Mouse (Mus musculus) limb, embryonic 11.5 days (tissue): ENCODE data around the gene Cux2. TPM values are rescaled to one million over a fixed set of nuclear protein-coding genes. Genes with fewer than 3 reads are reported as not detected.

ENCODE experiments used
- ATAC-seq: fragments of 200-750 bp; cut with Nextera tagmentation; 2 replicates; pipeline ENCODE4 v1.8.0; 2017; ENCODE audit warnings: low read depth; ENCODE audit not compliant: insufficient number of reproducible peaks, low FRiP score, low TSS enrichment
- DNase-seq: peaks from one replicate; pipeline ENCODE4 v3.0.0-alpha.2; 2015; ENCODE audit warnings: low spot score
- H3K27ac ChIP-seq: fragments of 300-500 bp; sonication (generic); replicated peaks from 2 replicates; pipeline ENCODE4 v1.5.1; 2014; ENCODE audit warnings: low read depth, mild to moderate bottlenecking, low read length
- H3K27me3 ChIP-seq: fragments of 300-500 bp; sonication (generic); 2 replicates; pipeline ENCODE4 v1.6.1; 2014; ENCODE audit warnings: mild to moderate bottlenecking, low read length, mixed read lengths; ENCODE audit not compliant: control insufficient read depth, insufficient read depth
- H3K36me3 ChIP-seq: fragments of 300-500 bp; sonication (generic); 2 replicates; pipeline ENCODE4 v1.6.1; 2014; ENCODE audit warnings: mild to moderate bottlenecking, low read length, moderate library complexity, mixed read lengths; ENCODE audit not compliant: control insufficient read depth, insufficient read depth
- H3K4me1 ChIP-seq: fragments of 300-500 bp; sonication (generic); 2 replicates; pipeline ENCODE4 v1.6.1; 2014; ENCODE audit warnings: low read length, mixed read lengths; ENCODE audit not compliant: control insufficient read depth, insufficient read depth
- H3K4me2 ChIP-seq: fragments of 300-500 bp; sonication (generic); 2 replicates; pipeline ENCODE4 v1.6.1; 2014; ENCODE audit warnings: low read depth, mild to moderate bottlenecking, moderate library complexity; ENCODE audit not compliant: severe bottlenecking
- H3K4me3 ChIP-seq: fragments of 300-500 bp; sonication (generic); 2 replicates; pipeline ENCODE4 v1.5.1; 2014; ENCODE audit warnings: low read depth, low read length
- H3K9ac ChIP-seq: fragments of 300-500 bp; sonication (generic); 2 replicates; pipeline ENCODE4 v1.6.1; 2014; ENCODE audit warnings: mild to moderate bottlenecking, low read length
- H3K9me3 ChIP-seq: fragments of 300-500 bp; sonication (generic); 2 replicates; pipeline ENCODE4 v1.6.1; 2016; ENCODE audit warnings: low read length; ENCODE audit not compliant: control insufficient read depth
- WGBS: fragments of 180-500 bp; shearing (Covaris S2); extraction: QIAGEN DNeasy Blood & Tissue Kit; methylation state at CpG from one replicate; pipeline ENCODE4 v1.1.7; 2014; 5-methylcytosine and 5-hydroxymethylcytosine counted together
- polyA plus RNA-seq: library from polyadenylated mRNA; unstranded; fragments of >200 nt; fragmentation: Nextera tagmentation; extraction: Ambion mirVana; gene quantifications from 2 replicates; pipeline ENCODE4 v1.2.1, GENCODE M21; 2014

The Cux2 gene
- polyA plus RNA-seq, 1 experiment from 2014 or later, result 3.7 TPM

DNA sequence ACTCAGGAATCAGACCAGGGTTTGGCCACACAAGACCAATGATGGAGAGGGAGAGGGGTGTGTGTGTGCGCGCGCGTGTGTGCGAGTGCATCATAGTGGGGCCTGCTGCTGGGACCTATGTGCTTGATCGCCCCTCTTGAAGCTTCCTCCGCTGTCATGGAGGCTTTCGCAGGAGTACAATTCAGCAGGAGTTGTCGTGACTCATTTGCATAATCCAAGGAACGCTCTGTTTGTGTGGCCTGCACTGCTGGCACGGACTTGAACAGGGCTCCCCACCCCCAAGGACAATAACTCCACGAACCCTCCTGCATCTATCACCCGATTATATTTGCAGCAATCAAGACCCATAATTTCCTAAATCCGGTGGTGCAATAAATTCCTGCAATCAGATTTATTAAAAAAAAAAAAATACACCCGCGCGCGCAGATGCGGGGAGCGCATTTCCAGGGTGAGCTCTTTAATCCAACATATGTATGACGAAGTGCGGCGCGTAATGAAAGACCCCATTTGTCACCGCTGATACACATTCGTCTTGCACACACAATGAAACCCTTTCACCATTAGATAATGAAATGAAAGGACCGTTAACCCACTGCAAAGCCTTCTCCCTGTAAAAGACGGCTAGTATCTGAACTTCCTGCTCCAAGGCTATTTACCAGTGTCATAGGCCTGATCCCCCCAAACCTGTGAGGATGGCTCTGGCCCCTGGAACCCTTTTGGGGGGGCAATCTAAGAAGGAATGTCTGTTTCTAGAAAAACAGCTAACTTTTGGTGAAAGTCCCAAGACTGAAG, 124.0 kb downstream of the Cux2 start:
- H3K4me3 ChIP-seq, result no peak overlapping the region

DNA sequence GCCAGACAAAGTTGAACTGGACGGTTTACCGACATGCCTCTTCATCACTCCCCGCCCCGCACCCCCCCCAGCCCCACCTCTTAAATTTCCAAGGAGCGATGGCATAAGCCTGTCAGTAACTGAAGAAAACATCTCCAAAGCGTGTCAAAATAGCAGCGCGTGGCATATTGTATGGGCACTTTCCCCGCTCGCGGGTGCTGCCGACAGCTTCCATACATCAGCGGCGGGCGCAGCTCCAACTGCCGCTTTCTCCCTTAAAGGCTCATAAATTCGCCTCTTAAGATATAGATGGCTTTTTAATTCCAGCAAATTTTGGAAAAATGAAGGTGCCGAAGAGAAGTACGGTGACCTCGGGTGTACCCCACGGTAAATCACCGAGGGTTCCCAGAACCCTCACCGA, 124.6 kb downstream of the Cux2 start:
- Histone ChIP-seq H3K36me3 (no peaks in the 10 kb centered on the region), H3K4me1 (peaks cover 19% of the 10 kb centered on the region), H3K4me2 (no peak overlapping the region), H3K27ac (no peak overlapping the region), H3K4me3 (no peak overlapping the region), H3K9me3 (no peaks in the 10 kb centered on the region), H3K9ac (no peak overlapping the region), H3K27me3 (peaks cover 22% of the 10 kb centered on the region)
- ATAC-seq (no peak), DNase-seq (no peak)
- WGBS, result 24% methylated on average over 23 of the region's 23 CpGs

More for the DNA sequence above, 124.0 kb downstream of the Cux2 start:
- WGBS, result 35% methylated on average over 28 of the region's 28 CpGs
- Histone ChIP-seq H3K4me1 (peaks cover 20% of the 10 kb centered on the region), H3K27ac (no peak overlapping the region), H3K9me3 (no peaks in the 10 kb centered on the region), H3K4me2 (no peak overlapping the region), H3K9ac (no peak overlapping the region), H3K36me3 (no peaks in the 10 kb centered on the region), H3K27me3 (peaks cover 22% of the 10 kb centered on the region)
- ATAC-seq (no peak), DNase-seq (no peak)

DNA sequence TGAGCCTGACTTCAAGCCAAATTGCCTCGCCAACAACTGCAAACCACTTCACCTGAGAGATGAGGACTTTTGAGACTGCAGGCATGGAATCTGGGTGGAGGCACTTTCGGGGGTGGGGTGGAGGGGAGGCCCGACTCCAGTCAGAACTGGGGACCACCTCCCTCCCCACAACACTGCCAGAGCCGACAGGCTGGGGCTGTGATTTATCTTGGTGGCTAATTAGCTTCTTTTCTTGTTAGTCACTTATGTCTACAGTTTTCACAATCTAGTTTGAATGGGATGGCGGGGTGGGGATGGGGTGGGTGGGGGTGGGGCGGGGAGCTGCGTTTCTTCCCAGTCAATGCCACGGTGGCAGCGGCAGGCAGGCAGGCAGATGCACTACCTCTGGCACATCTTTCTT, 125.5 kb downstream of the Cux2 start:
- Histone ChIP-seq H3K27me3 (peaks cover 22% of the 10 kb centered on the region), H3K9me3 (no peaks in the 10 kb centered on the region), H3K9ac (no peak overlapping the region), H3K36me3 (no peaks in the 10 kb centered on the region), H3K4me2 (no peak overlapping the region), H3K4me1 (peaks cover 15% of the 10 kb centered on the region; the same call in 1 of the 2 replicates), H3K27ac (no peak overlapping the region), H3K4me3 (no peak overlapping the region)
- no peak for DNase-seq
- ATAC-seq, result no peak
- WGBS, result 12% methylated on average over 9 of the region's 9 CpGs

DNA sequence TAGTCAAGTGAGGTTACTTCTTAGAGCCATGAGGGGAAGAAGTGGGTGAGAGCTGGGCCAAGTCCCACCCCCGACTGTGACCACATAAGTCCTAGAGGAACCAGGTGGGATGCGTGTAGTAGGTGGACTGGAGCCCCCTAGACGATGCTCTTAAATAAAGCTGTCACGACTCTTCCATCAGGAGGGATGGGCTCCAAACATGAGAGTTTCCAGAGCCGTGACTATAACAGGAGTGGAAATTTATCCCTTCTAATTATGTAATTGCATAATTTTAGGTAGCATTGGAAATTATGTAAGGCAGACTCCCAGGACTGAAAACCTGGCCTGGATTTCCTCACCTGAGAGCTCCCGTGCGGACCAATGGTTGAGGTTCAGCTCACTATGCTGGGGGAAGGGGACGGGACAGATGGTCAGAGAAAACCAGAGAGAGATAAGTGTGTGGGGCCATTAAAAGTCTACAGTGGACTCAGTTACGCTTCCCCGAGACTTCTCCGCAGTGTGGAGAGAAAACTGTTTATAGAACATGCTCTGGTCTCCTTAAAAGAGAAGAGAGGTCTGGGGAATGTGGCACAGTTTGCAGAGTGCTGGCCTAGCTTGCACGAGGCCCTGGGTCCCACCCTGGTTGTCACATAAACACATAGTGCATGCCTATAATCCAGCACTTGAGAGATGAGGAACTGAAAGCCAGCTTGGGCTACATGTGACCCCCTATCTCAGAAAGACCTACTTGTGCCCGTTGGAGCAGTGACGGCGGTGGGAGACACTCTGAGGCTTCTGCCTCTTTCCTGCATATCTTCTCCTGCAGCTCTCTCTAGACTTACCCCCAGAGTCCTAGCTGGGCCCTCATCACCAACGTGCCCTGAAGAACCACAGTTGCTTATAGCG, 126.7 kb downstream of the Cux2 start:
- ATAC-seq (no peak), DNase-seq (no peak)
- no peak overlapping the region for H3K9ac ChIP-seq
- H3K27me3 ChIP-seq, result peaks cover 22% of the 10 kb centered on the region
- H3K4me3 ChIP-seq, result no peak overlapping the region
- H3K27ac ChIP-seq, result no peak overlapping the region
- H3K9me3 ChIP-seq, result no peaks in the 10 kb centered on the region
- WGBS, result 77% methylated on average over 17 of the region's 17 CpGs
- no peak overlapping the region for H3K4me2 ChIP-seq
- peaks cover 10% of the 10 kb centered on the region; the same call in 1 of the 2 replicates for H3K4me1 ChIP-seq
- no peaks in the 10 kb centered on the region for H3K36me3 ChIP-seq

DNA sequence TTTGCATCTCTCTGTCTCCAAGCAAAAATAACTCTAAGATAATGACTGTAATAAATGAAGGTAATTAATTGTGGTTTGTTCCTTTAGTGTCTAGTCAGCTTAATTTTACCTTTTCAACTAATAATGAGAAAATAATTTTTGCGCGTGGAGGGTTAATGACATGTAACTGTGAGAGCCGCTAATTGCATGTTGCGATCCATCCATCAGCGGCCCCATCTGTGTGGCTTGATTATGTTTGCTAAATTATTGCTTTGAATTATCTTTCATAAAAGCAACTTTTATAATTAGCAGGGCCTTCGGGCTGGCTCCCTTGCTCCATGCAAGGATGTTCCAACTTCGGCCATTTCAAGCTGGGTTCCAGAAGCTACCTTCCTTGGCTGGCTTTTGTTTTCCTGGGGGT, 130.7 kb downstream of the Cux2 start:
- Histone ChIP-seq H3K4me3 (no peak overlapping the region), H3K36me3 (no peaks in the 10 kb centered on the region), H3K27me3 (peaks cover 9% of the 10 kb centered on the region; the same call in 1 of the 2 replicates), H3K9me3 (no peaks in the 10 kb centered on the region), H3K27ac (no peak overlapping the region), H3K4me2 (no peak overlapping the region), H3K9ac (no peak overlapping the region), H3K4me1 (0 out of 2 replicates have a peak, but pooled peaks cover 4% of the 10 kb centered on the region)
- ATAC-seq, result no peak
- no peak for DNase-seq
- WGBS, result 84% methylated on average over 7 of the region's 7 CpGs

DNA sequence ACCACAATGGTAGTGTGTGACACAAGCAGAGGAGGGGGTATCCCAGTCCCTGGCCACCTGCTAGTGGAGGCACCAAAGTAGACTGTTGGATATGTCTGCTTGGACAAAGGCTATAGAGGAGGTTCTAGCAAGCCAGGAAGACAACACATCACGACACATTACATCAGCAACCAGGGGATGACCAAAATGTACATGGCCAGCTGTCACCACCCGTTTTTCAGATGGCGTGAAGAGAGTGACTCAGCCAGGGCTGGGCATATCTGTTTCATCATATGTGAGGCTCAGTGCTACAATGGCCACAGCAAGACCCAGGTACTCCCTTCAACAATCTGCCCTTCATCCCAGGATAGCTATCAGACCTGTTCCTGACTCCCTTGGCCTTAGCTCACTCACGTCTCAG, 133.1 kb downstream of the Cux2 start:
- Histone ChIP-seq H3K4me1 (peaks cover 3% of the 10 kb centered on the region; the same call in 1 of the 2 replicates), H3K27me3 (no peaks in the 10 kb centered on the region), H3K9me3 (no peaks in the 10 kb centered on the region), H3K4me3 (no peak overlapping the region), H3K27ac (no peak overlapping the region), H3K9ac (no peak overlapping the region), H3K36me3 (no peaks in the 10 kb centered on the region), H3K4me2 (no peak overlapping the region)
- ATAC-seq, result no peak
- 87% methylated on average over 4 of the region's 4 CpGs for WGBS
- no peak for DNase-seq

DNA sequence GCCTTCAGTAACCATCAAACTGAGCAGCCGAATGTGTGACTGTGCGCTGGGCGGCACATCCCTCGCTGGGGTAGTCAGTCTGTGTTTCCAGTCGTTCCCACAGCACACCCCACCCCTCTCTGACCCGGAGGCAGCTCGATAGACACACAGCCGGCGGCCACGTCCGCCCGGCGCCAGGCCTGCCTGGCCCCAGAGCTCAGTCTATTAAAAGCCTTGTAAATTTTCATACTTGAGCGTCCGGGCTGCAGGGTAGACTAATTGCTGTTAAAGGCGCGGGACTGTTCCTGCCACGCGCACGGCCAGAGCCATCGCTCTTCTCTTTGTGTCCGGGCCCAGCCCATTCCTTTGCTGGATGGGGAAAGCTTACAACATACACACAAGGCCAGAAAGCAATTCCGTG, 135.9 kb downstream of the Cux2 start:
- H3K4me1 ChIP-seq, result peaks cover 3% of the 10 kb centered on the region; the same call in 1 of the 2 replicates
- WGBS, result 17% methylated on average over 23 of the region's 23 CpGs
- no peaks in the 10 kb centered on the region for H3K36me3 ChIP-seq
- peak overlapping the region; percentile 39; the same call in 1 of the 2 replicates for H3K27ac ChIP-seq
- H3K4me2 ChIP-seq, result no peak overlapping the region
- no peak overlapping the region for H3K4me3 ChIP-seq
- H3K27me3 ChIP-seq, result no peaks in the 10 kb centered on the region
- peak; percentile 72 for DNase-seq
- no peaks in the 10 kb centered on the region for H3K9me3 ChIP-seq
- ATAC-seq, result no peak
- 0 out of 2 replicates have a peak overlapping the region, but pooled peaks have one; percentile 7 for H3K9ac ChIP-seq

DNA sequence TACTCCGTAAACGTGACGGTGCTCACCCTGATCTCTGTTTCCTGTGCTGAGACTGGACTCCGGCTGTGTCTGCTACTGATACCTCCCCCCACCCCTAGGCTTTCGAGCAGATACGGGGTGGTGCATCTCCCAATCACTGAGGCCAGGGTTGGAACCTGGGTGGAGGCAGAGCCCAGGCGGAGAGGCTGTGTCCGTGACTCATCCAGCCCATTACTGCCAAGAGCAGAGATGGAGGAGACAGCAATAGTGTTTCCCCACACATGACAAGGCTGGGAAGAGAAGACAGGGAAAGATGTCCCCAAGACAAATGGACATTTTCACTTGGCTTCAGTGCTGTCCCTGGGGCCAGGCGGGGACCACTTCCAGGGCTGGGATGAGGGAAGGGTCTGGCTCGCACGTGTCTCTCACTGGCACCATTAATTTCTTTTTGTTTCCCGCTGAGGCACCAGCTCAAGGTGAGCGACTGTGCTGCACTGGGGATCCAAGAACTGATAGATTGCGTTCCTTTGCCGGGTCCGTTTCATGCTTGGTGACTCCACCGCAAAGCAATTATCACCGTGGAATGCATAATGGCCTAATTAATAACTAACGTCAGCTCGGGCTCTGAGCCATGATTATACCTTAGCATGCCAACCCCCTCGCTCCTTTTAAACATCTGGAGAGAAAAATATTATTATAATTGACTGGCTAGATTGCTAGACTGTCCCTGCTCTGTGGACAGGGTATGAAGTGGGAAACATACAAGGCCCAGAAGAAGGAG, 140.5 kb downstream of the Cux2 start:
- ATAC-seq, result no peak

More for the DNA sequence above, 140.5 kb downstream of the Cux2 start:
- Histone ChIP-seq H3K4me1 (no peaks in the 10 kb centered on the region; the same call in 1 of the 2 replicates), H3K27ac (no peak overlapping the region), H3K4me3 (no peak overlapping the region), H3K27me3 (no peaks in the 10 kb centered on the region), H3K9me3 (no peaks in the 10 kb centered on the region), H3K9ac (no peak overlapping the region), H3K36me3 (no peaks in the 10 kb centered on the region), H3K4me2 (no peak overlapping the region)
- 78% methylated on average over 21 of the region's 21 CpGs for WGBS
- no peak for DNase-seq
